Mouse (Mus musculus) CH12.LX (cell line): ENCODE results near the gene Reck. TPM values are rescaled to one million over a fixed set of nuclear protein-coding genes. Genes with fewer than 3 reads are reported as not detected.

Experiments used
- DNase-seq: peaks from one replicate; pipeline ENCODE4 v3.0.0-alpha.2; 2013; ENCODE audit errors: extremely low read depth
- H3K27ac ChIP-seq: 2 replicates; pipeline ENCODE4 v1.5.1; 2012; ENCODE audit warnings: low read depth, mild to moderate bottlenecking, control low read depth, moderate library complexity; ENCODE audit not compliant: insufficient read depth
- H3K27me3 ChIP-seq: replicated peaks from 2 replicates; pipeline ENCODE3; 2012; ENCODE audit warnings: inconsistent platforms
- H3K36me3 ChIP-seq, 2 experiments: replicated peaks in 1 of 2; 2 replicates each; pipeline versions ENCODE3 to v1.6.1; 2012; ENCODE audit warnings: inconsistent platforms in 1 of 2, low read length in 1 of 2, mild to moderate bottlenecking in 1 of 2, mixed read lengths in 1 of 2, moderate library complexity in 1 of 2; ENCODE audit not compliant: control insufficient read depth in 1 of 2, insufficient read depth in 1 of 2
- H3K4me1 ChIP-seq, 2 experiments: 2 replicates each; pipeline ENCODE4 v1.6.1; 2012; ENCODE audit warnings: inconsistent platforms in 1 of 2, moderate library complexity in 1 of 2; ENCODE audit not compliant: insufficient read depth in 2 of 2, control insufficient read depth in 1 of 2
- H3K4me2 ChIP-seq: 2 replicates; pipeline ENCODE4 v1.6.1; 2012; ENCODE audit warnings: low read depth, mild to moderate bottlenecking, control low read depth; ENCODE audit not compliant: poor library complexity, insufficient read depth, severe bottlenecking
- H3K4me3 ChIP-seq, 3 experiments: fragments of 150-350 bp in 1 of 3; sonication (generic) in 1 of 3; replicated peaks in 1 of 3; 2 replicates each; pipeline versions ENCODE3 to v1.5.1; 2011 to 2012; ENCODE audit warnings: low read depth in 2 of 3, low read length in 2 of 3, mild to moderate bottlenecking in 2 of 3, moderate library complexity in 2 of 3, control low read depth in 1 of 3, improper control_type of control experiment in 1 of 3, inconsistent platforms in 1 of 3, mixed read lengths in 1 of 3; ENCODE audit not compliant: poor library complexity in 1 of 3
- H3K79me2 ChIP-seq: replicated peaks from 2 replicates; pipeline ENCODE4 v1.6.1; 2012; ENCODE audit warnings: mild to moderate bottlenecking, moderate library complexity; ENCODE audit not compliant: control insufficient read depth, poor library complexity, insufficient read depth, severe bottlenecking; ENCODE audit errors: extremely low read depth
- H3K9ac ChIP-seq: 2 replicates; pipeline ENCODE4 v1.6.1; 2012; ENCODE audit warnings: low read depth, mild to moderate bottlenecking, control low read depth, moderate library complexity; ENCODE audit not compliant: insufficient read depth
- H3K9me3 ChIP-seq: replicated peaks from 2 replicates; pipeline ENCODE3; 2012; ENCODE audit warnings: low read length, inconsistent platforms, mixed read lengths
- BHLHE40 ChIP-seq: IDR thresholded peaks from 2 replicates; pipeline ENCODE4 v1.6.1; 2011; ENCODE audit warnings: mild to moderate bottlenecking, low read depth, low read length, improper control_type of control experiment
- CHD1 ChIP-seq: IDR thresholded peaks from 2 replicates; pipeline ENCODE4 v1.6.1; 2012; ENCODE audit warnings: low read depth, low read length, improper control_type of control experiment, inconsistent platforms
- CHD2 ChIP-seq: IDR thresholded peaks from 2 replicates; pipeline ENCODE4 v1.6.1; 2011; ENCODE audit warnings: low read length, improper control_type of control experiment
- CTCF ChIP-seq, 2 experiments: IDR thresholded peaks in 1 of 2; conservative IDR thresholded peaks in 1 of 2; 2 replicates each; pipeline ENCODE4 v1.5.1; 2011 to 2012; ENCODE audit warnings: low read depth in 2 of 2, low read length in 2 of 2, improper control_type of control experiment in 1 of 2, inconsistent platforms in 1 of 2, mild to moderate bottlenecking in 1 of 2, moderate library complexity in 1 of 2
- E2F4 ChIP-seq: IDR thresholded peaks from 2 replicates; pipeline ENCODE4 v1.6.1; 2011; ENCODE audit warnings: low read depth, low read length, improper control_type of control experiment; ENCODE audit not compliant: insufficient replicate concordance
- ELF1 ChIP-seq: IDR thresholded peaks from 2 replicates; pipeline ENCODE4 v1.6.1; 2014; ENCODE audit warnings: low read depth, mild to moderate bottlenecking, inconsistent platforms, low read length, improper control_type of control experiment
- EP300 ChIP-seq: IDR thresholded peaks from 2 replicates; pipeline ENCODE4 v1.6.1; 2011; ENCODE audit warnings: low read length, improper control_type of control experiment
- ETS1 ChIP-seq: conservative IDR thresholded peaks from 2 replicates; pipeline ENCODE4 v1.6.1; 2012; ENCODE audit warnings: low read depth, mild to moderate bottlenecking, inconsistent platforms, low read length, improper control_type of control experiment, moderate library complexity
- GABPA ChIP-seq: IDR thresholded peaks from 2 replicates; pipeline ENCODE4 v1.6.1; 2012; ENCODE audit warnings: low read depth, low read length, improper control_type of control experiment, inconsistent platforms; ENCODE audit not compliant: insufficient replicate concordance
- HCFC1 ChIP-seq: IDR thresholded peaks from 2 replicates; pipeline ENCODE4 v1.6.1; 2012; ENCODE audit warnings: low read depth, mild to moderate bottlenecking, inconsistent platforms, low read length, improper control_type of control experiment
- IRF4 ChIP-seq: IDR thresholded peaks from 2 replicates; pipeline ENCODE4 v1.6.1; 2014; ENCODE audit warnings: low read depth, mild to moderate bottlenecking, inconsistent platforms, low read length, improper control_type of control experiment
- JUN ChIP-seq: IDR thresholded peaks from 2 replicates; pipeline ENCODE4 v1.6.1; 2011; ENCODE audit warnings: low read depth, mild to moderate bottlenecking, low read length, improper control_type of control experiment, moderate library complexity; ENCODE audit not compliant: insufficient read depth
- JUND ChIP-seq: conservative IDR thresholded peaks from 2 replicates; pipeline ENCODE4 v1.6.1; 2011; ENCODE audit warnings: low read depth, low read length, improper control_type of control experiment
- KAT2A ChIP-seq: IDR thresholded peaks from 2 replicates; pipeline ENCODE4 v1.6.1; 2012; ENCODE audit warnings: low read length, improper control_type of control experiment, inconsistent platforms; ENCODE audit not compliant: insufficient replicate concordance
- MAFK ChIP-seq: IDR thresholded peaks from 2 replicates; pipeline ENCODE4 v1.6.1; 2011; ENCODE audit warnings: low read length, improper control_type of control experiment; ENCODE audit not compliant: insufficient replicate concordance
- MAX ChIP-seq: IDR thresholded peaks from 2 replicates; pipeline ENCODE4 v1.6.1; 2011; ENCODE audit warnings: low read length, improper control_type of control experiment
- MAZ ChIP-seq: IDR thresholded peaks from 2 replicates; pipeline ENCODE4 v1.6.1; 2012; ENCODE audit warnings: low read depth, mild to moderate bottlenecking, inconsistent platforms, low read length, improper control_type of control experiment, moderate library complexity
- MEF2A ChIP-seq: IDR thresholded peaks from 2 replicates; pipeline ENCODE4 v1.6.1; 2014; ENCODE audit warnings: low read depth, mild to moderate bottlenecking, inconsistent platforms, low read length, improper control_type of control experiment, borderline replicate concordance
- MXI1 ChIP-seq: IDR thresholded peaks from 2 replicates; pipeline ENCODE4 v1.6.1; 2011; ENCODE audit warnings: mild to moderate bottlenecking, low read depth, low read length, improper control_type of control experiment
- MYC ChIP-seq: IDR thresholded peaks from 2 replicates; pipeline ENCODE4 v1.6.1; 2011; ENCODE audit warnings: low read depth, mild to moderate bottlenecking, improper control_type of control experiment, low read length
- NELFE ChIP-seq: IDR thresholded peaks from 2 replicates; pipeline ENCODE4 v1.6.1; 2011; ENCODE audit warnings: low read depth, low read length, improper control_type of control experiment
- NRF1 ChIP-seq: IDR thresholded peaks from 2 replicates; pipeline ENCODE4 v1.6.1; 2014; ENCODE audit warnings: low read depth, mild to moderate bottlenecking, inconsistent platforms, low read length, improper control_type of control experiment, moderate library complexity
- PAX5 ChIP-seq: IDR thresholded peaks from 2 replicates; pipeline ENCODE4 v1.6.1; 2012; ENCODE audit warnings: low read length, inconsistent platforms, mixed read lengths
- POLR2AphosphoS2 ChIP-seq: IDR thresholded peaks from 2 replicates; pipeline ENCODE4 v1.6.1; 2011; ENCODE audit warnings: low read depth, low read length, improper control_type of control experiment
- RAD21 ChIP-seq: IDR thresholded peaks from 2 replicates; pipeline ENCODE4 v1.6.1; 2011; ENCODE audit warnings: low read depth, mild to moderate bottlenecking, low read length, improper control_type of control experiment, moderate library complexity
- RCOR1 ChIP-seq: conservative IDR thresholded peaks from 2 replicates; pipeline ENCODE4 v1.6.1; 2012; ENCODE audit warnings: low read depth, mild to moderate bottlenecking, inconsistent platforms, low read length, improper control_type of control experiment
- SIN3A ChIP-seq: IDR thresholded peaks from 2 replicates; pipeline ENCODE4 v1.6.1; 2012; ENCODE audit warnings: low read length, improper control_type of control experiment, inconsistent platforms
- SMC3 ChIP-seq: IDR thresholded peaks from 2 replicates; pipeline ENCODE4 v1.6.1; 2011; ENCODE audit warnings: low read depth, low read length, improper control_type of control experiment
- TBP ChIP-seq: conservative IDR thresholded peaks from 2 replicates; pipeline ENCODE4 v1.6.1; 2011; ENCODE audit warnings: low read depth, low read length, improper control_type of control experiment
- TCF12 ChIP-seq: IDR thresholded peaks from 2 replicates; pipeline ENCODE4 v1.6.1; 2014; ENCODE audit warnings: low read depth, mild to moderate bottlenecking, inconsistent platforms, low read length, improper control_type of control experiment
- UBTF ChIP-seq: IDR thresholded peaks from 2 replicates; pipeline ENCODE4 v1.6.1; 2012; ENCODE audit warnings: low read depth, mild to moderate bottlenecking, inconsistent platforms, low read length, improper control_type of control experiment, moderate library complexity
- USF1 ChIP-seq: IDR thresholded peaks from 2 replicates; pipeline ENCODE4 v1.6.1; 2014; ENCODE audit warnings: low read depth, mild to moderate bottlenecking, inconsistent platforms, low read length, improper control_type of control experiment
- USF2 ChIP-seq: conservative IDR thresholded peaks from 2 replicates; pipeline ENCODE4 v1.6.1; 2011; ENCODE audit warnings: low read depth, low read length, improper control_type of control experiment
- ZC3H11A ChIP-seq: IDR thresholded peaks from 2 replicates; pipeline ENCODE4 v1.6.1; 2012; ENCODE audit warnings: low read depth, mild to moderate bottlenecking, inconsistent platforms, low read length, improper control_type of control experiment
- ZKSCAN1 ChIP-seq: IDR thresholded peaks from 2 replicates; pipeline ENCODE4 v1.6.1; 2012; ENCODE audit warnings: low read depth, inconsistent platforms, low read length, improper control_type of control experiment, borderline replicate concordance
- ZMIZ1 ChIP-seq: IDR thresholded peaks from 2 replicates; pipeline ENCODE4 v1.6.1; 2012; ENCODE audit warnings: low read depth, mild to moderate bottlenecking, inconsistent platforms, low read length, improper control_type of control experiment
- ZNF384 ChIP-seq: IDR thresholded peaks from 2 replicates; pipeline ENCODE4 v1.6.1; 2012; ENCODE audit warnings: low read depth, low read length, improper control_type of control experiment, inconsistent platforms
- dilution Hi-C: fragments of 300-500 bp; cut with MboI; formaldehyde crosslinking; loops from 2 replicates; pipeline ENCODE4 v1.14.3; 2020; ENCODE audit warnings: low sequenced_read_pairs; ENCODE audit not compliant: extremely low pct_unique_long_range_greater_than_20kb, extremely low pct_ligation_motif_present
- in situ Hi-C: fragments of 300-500 bp; cut with MboI; formaldehyde crosslinking; loops from 3 replicates; pipeline ENCODE4 v1.14.3; 2019; ENCODE audit warnings: low sequenced_read_pairs, low pct_ligation_motif_present, low pct_unique_long_range_greater_than_20kb, mixed read lengths
- polyA plus RNA-seq: library from polyadenylated mRNA; unstranded; fragments of >175 nt; gene quantifications from 2 replicates; pipeline ENCODE4 v1.2.1, GENCODE M21; 2012; ENCODE audit warnings: low read depth; ENCODE audit not compliant: insufficient read length
- total RNA-seq, 2 experiments: library from RNA; depleted of rRNA; stranded (reverse); fragments of 300-350 nt in 1 of 2; fragments of >200 nt in 1 of 2; gene quantifications; 2 replicates each; pipeline ENCODE4 v1.2.3; 2012 to 2014

Gene Reck
- total and polyA plus RNA-seq, 3 experiments, result 0.44 to 1.8 (median 0.68) TPM

DNA sequence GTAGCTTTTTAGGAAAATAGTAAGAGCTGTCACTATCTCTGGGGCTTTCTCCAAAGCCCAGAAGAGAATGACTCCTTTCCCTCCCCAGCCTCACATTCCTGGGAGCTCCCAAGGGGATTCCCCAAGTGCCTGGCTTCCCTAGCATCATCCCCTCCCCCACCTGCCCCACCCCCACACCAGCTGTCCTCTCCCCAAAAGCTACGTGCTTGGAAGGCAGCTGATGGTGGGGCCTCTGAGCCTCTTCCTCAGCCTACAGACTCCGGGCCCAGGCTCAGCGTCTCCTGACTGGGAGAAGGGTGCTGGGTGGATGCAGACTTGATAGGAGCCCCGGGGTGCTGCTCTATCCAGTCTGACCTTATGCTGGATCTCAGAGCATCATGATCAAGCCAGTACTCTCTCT lies 94.0 kb downstream of the Reck start:
- H3K4me1 ChIP-seq, result peaks cover 60 to 91% of the 10 kb centered on the region in 2 experiments
- no peak for TF ChIP-seq MYC
- 0 out of 2 replicates have a peak, but pooled peaks have one; percentile 37 for TF ChIP-seq MAZ
- peak; percentile 15; the same call in 1 of the 2 replicates for TF ChIP-seq IRF4
- no peak for TF ChIP-seq JUN
- no peak for TF ChIP-seq USF2
- TF ChIP-seq GABPA, result no peak
- TF ChIP-seq ZKSCAN1, result no peak
- no peak for TF ChIP-seq ELF1
- TF ChIP-seq SMC3, result no peak
- no peak for TF ChIP-seq CHD1
- no peak for TF ChIP-seq USF1
- no peak for TF ChIP-seq MXI1
- TF ChIP-seq PAX5, result no peak
- TF ChIP-seq ZMIZ1, result no peak
- no peak for TF ChIP-seq KAT2A
- no peak for TF ChIP-seq NELFE
- no peak for TF ChIP-seq SIN3A
- no peak for TF ChIP-seq RAD21
- TF ChIP-seq EP300, result peak; percentile 25; the same call in 1 of the 2 replicates
- TF ChIP-seq UBTF, result no peak
- TF ChIP-seq BHLHE40, result peak; percentile 21; the same call in 1 of the 2 replicates
- no peak for TF ChIP-seq ZC3H11A
- TF ChIP-seq MAFK, result no peak
- TF ChIP-seq JUND, result no peak
- no peak for TF ChIP-seq TBP
- TF ChIP-seq MAX, result no peak
- TF ChIP-seq NRF1, result no peak
- no peak for TF ChIP-seq ZNF384
- TF ChIP-seq CTCF (conservative IDR thresholded peaks at IDR 0.05 in 1 of 2, IDR thresholded peaks at IDR 0.05 in 1 of 2; ENCODE audit: low read depth in 2 of 2, low read length in 2 of 2), result no peak
- TF ChIP-seq HCFC1, result no peak
- TF ChIP-seq CHD2, result peak; percentile 95
- no peak for TF ChIP-seq RCOR1
- TF ChIP-seq POLR2AphosphoS2, result no peak
- 0 out of 2 replicates have a peak, but pooled peaks have one; percentile 24 for TF ChIP-seq TCF12
- TF ChIP-seq ETS1, result peak; percentile 58
- TF ChIP-seq E2F4, result no peak
- TF ChIP-seq MEF2A, result no peak
- TF ChIP-seq, all 38 proteins: peak for 7
- Histone ChIP-seq H3K4me3 (peak overlapping the region in 1 of 3 experiments; percentile 15), H3K27ac (peak overlapping the region; percentile 59), H3K9me3 (no peaks in the 10 kb centered on the region), H3K9ac (peak overlapping the region; percentile 65), H3K4me2 (peak overlapping the region; percentile 93), H3K79me2 (peaks cover 3% of the 10 kb centered on the region; the same call in 1 of the 2 replicates), H3K27me3 (no peaks in the 10 kb centered on the region), H3K36me3 (peaks cover 9 to 46% of the 10 kb centered on the region in 2 experiments)
- DNase-seq, result no peak
- in situ Hi-C loops, result no loop called here
- dilution Hi-C loops, result no loop called here
